Mouse (Mus musculus): ENCODE measurements around the gene Cmip. TPM values are rescaled to one million over a fixed set of nuclear protein-coding genes. Genes with fewer than 3 reads are reported as not detected.

Cmip gene
- polyA plus RNA-seq, 1 experiment from 2014 or later, result 193 TPM

GRCm38 (mm10) chr8:117373001-117373428, 116.2 kb downstream of the Cmip start:
- H3K4me1 ChIP-seq, result peaks cover 74% of the 10 kb centered on the region

GRCm38 (mm10) chr8:117374087-117374486, 117.2 kb downstream of the Cmip start:
- Histone ChIP-seq H3K4me2 (no peak overlapping the region), H3K9ac (replicated peaks) (no peak overlapping the region), H3K9me3 (replicated peaks) (no peaks in the 10 kb centered on the region), H3K27me3 (replicated peaks) (no peaks in the 10 kb centered on the region), H3K4me3 (replicated peaks) (no peak overlapping the region), H3K27ac (replicated peaks) (no peak overlapping the region), H3K4me1 (peaks cover 73% of the 10 kb centered on the region), H3K36me3 (no peaks in the 10 kb centered on the region)
- ATAC-seq (ENCODE audit: low FRiP score), result no peak
- WGBS, result 82% methylated on average over 3 of the region's 3 CpGs

More at GRCm38 (mm10) chr8:117373001-117373428, 116.2 kb downstream of the Cmip start:
- H3K27me3 ChIP-seq (replicated peaks), result no peaks in the 10 kb centered on the region
- H3K4me3 ChIP-seq (replicated peaks), result no peak overlapping the region
- H3K9ac ChIP-seq (replicated peaks), result no peak overlapping the region
- H3K27ac ChIP-seq (replicated peaks), result peak overlapping the region; percentile 28; the same call in 1 of the 2 replicates
- no peak overlapping the region for H3K4me2 ChIP-seq
- H3K36me3 ChIP-seq, result no peaks in the 10 kb centered on the region
- no peak for ATAC-seq (ENCODE audit: low FRiP score)
- no peaks in the 10 kb centered on the region for H3K9me3 ChIP-seq (replicated peaks)
- WGBS, result 52% methylated on average over 11 of the region's 11 CpGs

- Histone ChIP-seq H3K27ac (replicated peaks) (no peak overlapping the region), H3K4me2 (no peak overlapping the region), H3K9me3 (replicated peaks) (no peaks in the 10 kb centered on the region), H3K9ac (replicated peaks) (no peak overlapping the region), H3K27me3 (replicated peaks) (no peaks in the 10 kb centered on the region), H3K4me1 (peaks cover 69% of the 10 kb centered on the region), H3K36me3 (0 out of 2 replicates have a peak, but pooled peaks cover 2% of the 10 kb centered on the region), H3K4me3 (replicated peaks) (no peak overlapping the region)
- ATAC-seq (ENCODE audit: low FRiP score), result no peak
- 60% methylated on average over 16 of the region's 16 CpGs for WGBS
Observed at GRCm38 (mm10) chr8:117376997-117377396, 120.1 kb downstream of the Cmip start.

GRCm38 (mm10) chr8:117378625-117379024, 121.8 kb downstream of the Cmip start:
- H3K4me3 ChIP-seq (replicated peaks), result no peak overlapping the region
- H3K9me3 ChIP-seq (replicated peaks), result no peaks in the 10 kb centered on the region
- peaks cover 52% of the 10 kb centered on the region for H3K4me1 ChIP-seq
- H3K9ac ChIP-seq (replicated peaks), result 0 out of 2 replicates have a peak overlapping the region, but pooled peaks have one; percentile 14
- no peak overlapping the region for H3K4me2 ChIP-seq
- no peak for ATAC-seq (ENCODE audit: low FRiP score)
- H3K27ac ChIP-seq (replicated peaks), result peak overlapping the region; percentile 51
- H3K36me3 ChIP-seq, result 0 out of 2 replicates have a peak, but pooled peaks cover 4% of the 10 kb centered on the region
- 55% methylated on average over 7 of the region's 7 CpGs for WGBS
- no peaks in the 10 kb centered on the region for H3K27me3 ChIP-seq (replicated peaks)

- Histone ChIP-seq H3K27me3 (replicated peaks) (no peaks in the 10 kb centered on the region), H3K36me3 (0 out of 2 replicates have a peak, but pooled peaks cover 4% of the 10 kb centered on the region), H3K4me1 (peaks cover 50% of the 10 kb centered on the region), H3K27ac (replicated peaks) (peak overlapping the region; percentile 51), H3K4me3 (replicated peaks) (no peak overlapping the region), H3K9me3 (replicated peaks) (no peaks in the 10 kb centered on the region), H3K4me2 (no peak overlapping the region), H3K9ac (replicated peaks) (0 out of 2 replicates have a peak overlapping the region, but pooled peaks have one; percentile 14)
- WGBS, result 56% methylated on average over 10 of the region's 10 CpGs
- no peak for ATAC-seq (ENCODE audit: low FRiP score)
Observed at GRCm38 (mm10) chr8:117379131-117379530, 122.3 kb downstream of the Cmip start.

GRCm38 (mm10) chr8:117380796-117381195, 123.9 kb downstream of the Cmip start:
- peak overlapping the region; percentile 30 for H3K27ac ChIP-seq (replicated peaks)
- H3K4me2 ChIP-seq, result no peak overlapping the region
- H3K27me3 ChIP-seq (replicated peaks), result no peaks in the 10 kb centered on the region
- no peak overlapping the region for H3K4me3 ChIP-seq (replicated peaks)
- H3K9ac ChIP-seq (replicated peaks), result no peak overlapping the region
- peak; percentile 32; the same call in 1 of the 2 replicates for ATAC-seq (ENCODE audit: low FRiP score)
- 67% methylated on average over 8 of the region's 8 CpGs for WGBS
- H3K9me3 ChIP-seq (replicated peaks), result no peaks in the 10 kb centered on the region
- H3K4me1 ChIP-seq, result peaks cover 42% of the 10 kb centered on the region
- peaks cover 6% of the 10 kb centered on the region; the same call in 1 of the 2 replicates for H3K36me3 ChIP-seq

GRCm38 (mm10) chr8:117386142-117386541, 129.3 kb downstream of the Cmip start:
- Histone ChIP-seq H3K27me3 (replicated peaks) (no peaks in the 10 kb centered on the region), H3K27ac (replicated peaks) (no peak overlapping the region), H3K9ac (replicated peaks) (no peak overlapping the region), H3K9me3 (replicated peaks) (no peaks in the 10 kb centered on the region), H3K4me3 (replicated peaks) (no peak overlapping the region), H3K36me3 (peaks cover 7% of the 10 kb centered on the region; the same call in 1 of the 2 replicates), H3K4me2 (no peak overlapping the region), H3K4me1 (peaks cover 21% of the 10 kb centered on the region)
- no peak for ATAC-seq (ENCODE audit: low FRiP score)
- WGBS, result 65% methylated on average over 2 of the region's 2 CpGs

GRCm38 (mm10) chr8:117387642-117388041, 130.8 kb downstream of the Cmip start:
- peaks cover 23% of the 10 kb centered on the region for H3K4me1 ChIP-seq
- no peak overlapping the region for H3K9ac ChIP-seq (replicated peaks)
- WGBS, result 41% methylated on average over 10 of the region's 10 CpGs
- peaks cover 3% of the 10 kb centered on the region; the same call in 1 of the 2 replicates for H3K36me3 ChIP-seq
- H3K4me3 ChIP-seq (replicated peaks), result no peak overlapping the region
- ATAC-seq (ENCODE audit: low FRiP score), result no peak
- H3K9me3 ChIP-seq (replicated peaks), result no peaks in the 10 kb centered on the region
- H3K4me2 ChIP-seq, result no peak overlapping the region
- no peak overlapping the region for H3K27ac ChIP-seq (replicated peaks)
- H3K27me3 ChIP-seq (replicated peaks), result no peaks in the 10 kb centered on the region

- no peak overlapping the region for H3K9ac ChIP-seq (replicated peaks)
- H3K9me3 ChIP-seq (replicated peaks), result no peaks in the 10 kb centered on the region
- peak; percentile 16; the same call in 1 of the 2 replicates for ATAC-seq (ENCODE audit: low FRiP score)
- no peak overlapping the region for H3K4me2 ChIP-seq
- no peak overlapping the region; the same call in 1 of the 2 replicates for H3K27ac ChIP-seq (replicated peaks)
- H3K27me3 ChIP-seq (replicated peaks), result no peaks in the 10 kb centered on the region
- peaks cover 23% of the 10 kb centered on the region for H3K4me1 ChIP-seq
- 28% methylated on average over 8 of the region's 8 CpGs for WGBS
- H3K36me3 ChIP-seq, result peaks cover 3% of the 10 kb centered on the region; the same call in 1 of the 2 replicates
- no peak overlapping the region for H3K4me3 ChIP-seq (replicated peaks)
Observed at GRCm38 (mm10) chr8:117388370-117388769, 131.5 kb downstream of the Cmip start.

GRCm38 (mm10) chr8:117393853-117394252, 137.0 kb downstream of the Cmip start:
- no peak overlapping the region for H3K9ac ChIP-seq (replicated peaks)
- H3K4me1 ChIP-seq, result peaks cover 14% of the 10 kb centered on the region; the same call in 1 of the 2 replicates
- H3K36me3 ChIP-seq, result peaks cover 10% of the 10 kb centered on the region
- 61% methylated on average over 6 of the region's 6 CpGs for WGBS
- no peak overlapping the region for H3K4me3 ChIP-seq (replicated peaks)
- H3K9me3 ChIP-seq (replicated peaks), result no peaks in the 10 kb centered on the region
- no peaks in the 10 kb centered on the region for H3K27me3 ChIP-seq (replicated peaks)
- H3K27ac ChIP-seq (replicated peaks), result 0 out of 2 replicates have a peak overlapping the region, but pooled peaks have one; percentile 45
- no peak for ATAC-seq (ENCODE audit: low FRiP score)
- H3K4me2 ChIP-seq, result no peak overlapping the region

- Histone ChIP-seq H3K27me3 (replicated peaks) (no peaks in the 10 kb centered on the region), H3K9ac (replicated peaks) (no peak overlapping the region), H3K27ac (replicated peaks) (no peak overlapping the region), H3K4me3 (replicated peaks) (no peak overlapping the region), H3K4me2 (no peak overlapping the region), H3K4me1 (peaks cover 22% of the 10 kb centered on the region), H3K36me3 (peaks cover 10% of the 10 kb centered on the region), H3K9me3 (replicated peaks) (no peaks in the 10 kb centered on the region)
- ATAC-seq (ENCODE audit: low FRiP score), result no peak
- WGBS, result 70% methylated on average over 7 of the region's 7 CpGs
Observed at GRCm38 (mm10) chr8:117395055-117395454, 138.2 kb downstream of the Cmip start.

GRCm38 (mm10) chr8:117396884-117397283, 140.0 kb downstream of the Cmip start:
- no peak for ATAC-seq (ENCODE audit: low FRiP score)

More at GRCm38 (mm10) chr8:117396884-117397283, 140.0 kb downstream of the Cmip start:
- no peak overlapping the region for H3K27ac ChIP-seq (replicated peaks)
- H3K27me3 ChIP-seq (replicated peaks), result no peaks in the 10 kb centered on the region
- WGBS, result 97% methylated on average over 4 of the region's 4 CpGs
- no peaks in the 10 kb centered on the region for H3K9me3 ChIP-seq (replicated peaks)
- H3K4me2 ChIP-seq, result no peak overlapping the region
- H3K36me3 ChIP-seq, result peaks cover 10% of the 10 kb centered on the region
- no peak overlapping the region for H3K9ac ChIP-seq (replicated peaks)
- H3K4me3 ChIP-seq (replicated peaks), result no peak overlapping the region
- H3K4me1 ChIP-seq, result peaks cover 28% of the 10 kb centered on the region

All from neural tube, embryonic 15.5 days (tissue).